Mouse (Mus musculus) small intestine, adult 2 months (tissue): ENCODE data around the gene Clptm1l.

Experiments
- CTCF ChIP-seq: fragments of 200-500 bp; IDR thresholded peaks from 2 replicates; pipeline ENCODE4 v1.5.1; 2012; ENCODE audit warnings: low read depth, mild to moderate bottlenecking, control low read depth, inconsistent platforms, low read length, moderate library complexity, mixed read lengths; ENCODE audit not compliant: insufficient replicate concordance, insufficient read length; ENCODE audit errors: extremely low read depth
- POLR2A ChIP-seq: fragments of 200-500 bp; IDR thresholded peaks from 2 replicates; pipeline ENCODE4 v1.6.1; 2012; ENCODE audit warnings: low read depth, mild to moderate bottlenecking, control low read depth, inconsistent platforms, low read length, moderate library complexity

- TF ChIP-seq CTCF = peak; percentile 43; the same call in 1 of the 2 replicates
- peak; percentile 19; the same call in 1 of the 2 replicates for TF ChIP-seq POLR2A
Observed at GRCm38 (mm10) chr13:73626745-73627549, 23.1 kb downstream of the Clptm1l start, which contains the start of gene Tert.
